Mouse (Mus musculus) CH12.LX (cell line): ENCODE data around the gene Anapc7. TPM values are rescaled to one million over a fixed set of nuclear protein-coding genes. Genes with fewer than 3 reads are reported as not detected.
A peak's percentile ranks its signal among the peaks of the same experiment; 100 is the strongest.
"Not testable (repeated sequence)": the region's sequence is repeated elsewhere in the genome, so short reads cannot be mapped to it uniquely, and the experiment has no call there.

Experiments used
- DNase-seq: peaks from one replicate; pipeline ENCODE4 v3.0.0-alpha.2; 2013; ENCODE audit errors: extremely low read depth
- H3K27ac ChIP-seq: 2 replicates; pipeline ENCODE4 v1.5.1; 2012; ENCODE audit warnings: low read depth, mild to moderate bottlenecking, control low read depth, moderate library complexity; ENCODE audit not compliant: insufficient read depth
- H3K27me3 ChIP-seq: replicated peaks from 2 replicates; pipeline ENCODE3; 2012; ENCODE audit warnings: inconsistent platforms
- H3K36me3 ChIP-seq, 2 experiments: replicated peaks in 1 of 2; 2 replicates each; pipeline versions ENCODE3 to v1.6.1; 2012; ENCODE audit warnings: inconsistent platforms in 1 of 2, low read length in 1 of 2, mild to moderate bottlenecking in 1 of 2, mixed read lengths in 1 of 2, moderate library complexity in 1 of 2; ENCODE audit not compliant: control insufficient read depth in 1 of 2, insufficient read depth in 1 of 2
- H3K4me1 ChIP-seq, 2 experiments: 2 replicates each; pipeline ENCODE4 v1.6.1; 2012; ENCODE audit warnings: inconsistent platforms in 1 of 2, moderate library complexity in 1 of 2; ENCODE audit not compliant: insufficient read depth in 2 of 2, control insufficient read depth in 1 of 2
- H3K4me2 ChIP-seq: 2 replicates; pipeline ENCODE4 v1.6.1; 2012; ENCODE audit warnings: low read depth, mild to moderate bottlenecking, control low read depth; ENCODE audit not compliant: poor library complexity, insufficient read depth, severe bottlenecking
- H3K4me3 ChIP-seq, 3 experiments: fragments of 150-350 bp in 1 of 3; sonication (generic) in 1 of 3; replicated peaks in 1 of 3; 2 replicates each; pipeline versions ENCODE3 to v1.5.1; 2011 to 2012; ENCODE audit warnings: low read depth in 2 of 3, low read length in 2 of 3, mild to moderate bottlenecking in 2 of 3, moderate library complexity in 2 of 3, control low read depth in 1 of 3, improper control_type of control experiment in 1 of 3, inconsistent platforms in 1 of 3, mixed read lengths in 1 of 3; ENCODE audit not compliant: poor library complexity in 1 of 3
- H3K79me2 ChIP-seq: replicated peaks from 2 replicates; pipeline ENCODE4 v1.6.1; 2012; ENCODE audit warnings: mild to moderate bottlenecking, moderate library complexity; ENCODE audit not compliant: control insufficient read depth, poor library complexity, insufficient read depth, severe bottlenecking; ENCODE audit errors: extremely low read depth
- H3K9ac ChIP-seq: 2 replicates; pipeline ENCODE4 v1.6.1; 2012; ENCODE audit warnings: low read depth, mild to moderate bottlenecking, control low read depth, moderate library complexity; ENCODE audit not compliant: insufficient read depth
- H3K9me3 ChIP-seq: replicated peaks from 2 replicates; pipeline ENCODE3; 2012; ENCODE audit warnings: low read length, inconsistent platforms, mixed read lengths
- BHLHE40 ChIP-seq: IDR thresholded peaks from 2 replicates; pipeline ENCODE4 v1.6.1; 2011; ENCODE audit warnings: mild to moderate bottlenecking, low read depth, low read length, improper control_type of control experiment
- CHD2 ChIP-seq: IDR thresholded peaks from 2 replicates; pipeline ENCODE4 v1.6.1; 2011; ENCODE audit warnings: low read length, improper control_type of control experiment
- ETS1 ChIP-seq: conservative IDR thresholded peaks from 2 replicates; pipeline ENCODE4 v1.6.1; 2012; ENCODE audit warnings: low read depth, mild to moderate bottlenecking, inconsistent platforms, low read length, improper control_type of control experiment, moderate library complexity
- JUND ChIP-seq: conservative IDR thresholded peaks from 2 replicates; pipeline ENCODE4 v1.6.1; 2011; ENCODE audit warnings: low read depth, low read length, improper control_type of control experiment
- MAFK ChIP-seq: IDR thresholded peaks from 2 replicates; pipeline ENCODE4 v1.6.1; 2011; ENCODE audit warnings: low read length, improper control_type of control experiment; ENCODE audit not compliant: insufficient replicate concordance
- MAX ChIP-seq: IDR thresholded peaks from 2 replicates; pipeline ENCODE4 v1.6.1; 2011; ENCODE audit warnings: low read length, improper control_type of control experiment
- MYC ChIP-seq: IDR thresholded peaks from 2 replicates; pipeline ENCODE4 v1.6.1; 2011; ENCODE audit warnings: low read depth, mild to moderate bottlenecking, improper control_type of control experiment, low read length
- NELFE ChIP-seq: IDR thresholded peaks from 2 replicates; pipeline ENCODE4 v1.6.1; 2011; ENCODE audit warnings: low read depth, low read length, improper control_type of control experiment
- NRF1 ChIP-seq: IDR thresholded peaks from 2 replicates; pipeline ENCODE4 v1.6.1; 2014; ENCODE audit warnings: low read depth, mild to moderate bottlenecking, inconsistent platforms, low read length, improper control_type of control experiment, moderate library complexity
- POLR2A ChIP-seq: IDR thresholded peaks from 2 replicates; pipeline ENCODE4 v1.6.1; 2011; ENCODE audit warnings: low read depth, mild to moderate bottlenecking, improper control_type of control experiment, low read length
- POLR2AphosphoS2 ChIP-seq: IDR thresholded peaks from 2 replicates; pipeline ENCODE4 v1.6.1; 2011; ENCODE audit warnings: low read depth, low read length, improper control_type of control experiment
- TCF12 ChIP-seq: IDR thresholded peaks from 2 replicates; pipeline ENCODE4 v1.6.1; 2014; ENCODE audit warnings: low read depth, mild to moderate bottlenecking, inconsistent platforms, low read length, improper control_type of control experiment
- UBTF ChIP-seq: IDR thresholded peaks from 2 replicates; pipeline ENCODE4 v1.6.1; 2012; ENCODE audit warnings: low read depth, mild to moderate bottlenecking, inconsistent platforms, low read length, improper control_type of control experiment, moderate library complexity
- USF1 ChIP-seq: IDR thresholded peaks from 2 replicates; pipeline ENCODE4 v1.6.1; 2014; ENCODE audit warnings: low read depth, mild to moderate bottlenecking, inconsistent platforms, low read length, improper control_type of control experiment
- USF2 ChIP-seq: conservative IDR thresholded peaks from 2 replicates; pipeline ENCODE4 v1.6.1; 2011; ENCODE audit warnings: low read depth, low read length, improper control_type of control experiment
- ZKSCAN1 ChIP-seq: IDR thresholded peaks from 2 replicates; pipeline ENCODE4 v1.6.1; 2012; ENCODE audit warnings: low read depth, inconsistent platforms, low read length, improper control_type of control experiment, borderline replicate concordance
- ZMIZ1 ChIP-seq: IDR thresholded peaks from 2 replicates; pipeline ENCODE4 v1.6.1; 2012; ENCODE audit warnings: low read depth, mild to moderate bottlenecking, inconsistent platforms, low read length, improper control_type of control experiment
- ZNF384 ChIP-seq: IDR thresholded peaks from 2 replicates; pipeline ENCODE4 v1.6.1; 2012; ENCODE audit warnings: low read depth, low read length, improper control_type of control experiment, inconsistent platforms
- dilution Hi-C: fragments of 300-500 bp; cut with MboI; formaldehyde crosslinking; loops from 2 replicates; pipeline ENCODE4 v1.14.3; 2020; ENCODE audit warnings: low sequenced_read_pairs; ENCODE audit not compliant: extremely low pct_unique_long_range_greater_than_20kb, extremely low pct_ligation_motif_present
- in situ Hi-C: fragments of 300-500 bp; cut with MboI; formaldehyde crosslinking; loops from 3 replicates; pipeline ENCODE4 v1.14.3; 2019; ENCODE audit warnings: low sequenced_read_pairs, low pct_ligation_motif_present, low pct_unique_long_range_greater_than_20kb, mixed read lengths
- polyA plus RNA-seq: library from polyadenylated mRNA; unstranded; fragments of >175 nt; gene quantifications from 2 replicates; pipeline ENCODE4 v1.2.1, GENCODE M21; 2012; ENCODE audit warnings: low read depth; ENCODE audit not compliant: insufficient read length
- total RNA-seq, 2 experiments: library from RNA; depleted of rRNA; stranded (reverse); fragments of 300-350 nt in 1 of 2; fragments of >200 nt in 1 of 2; gene quantifications; 2 replicates each; pipeline ENCODE4 v1.2.3; 2012 to 2014

The Anapc7 gene
- total and polyA plus RNA-seq, 3 experiments = 21.3 to 43.3 (median 39.4) TPM

DNA sequence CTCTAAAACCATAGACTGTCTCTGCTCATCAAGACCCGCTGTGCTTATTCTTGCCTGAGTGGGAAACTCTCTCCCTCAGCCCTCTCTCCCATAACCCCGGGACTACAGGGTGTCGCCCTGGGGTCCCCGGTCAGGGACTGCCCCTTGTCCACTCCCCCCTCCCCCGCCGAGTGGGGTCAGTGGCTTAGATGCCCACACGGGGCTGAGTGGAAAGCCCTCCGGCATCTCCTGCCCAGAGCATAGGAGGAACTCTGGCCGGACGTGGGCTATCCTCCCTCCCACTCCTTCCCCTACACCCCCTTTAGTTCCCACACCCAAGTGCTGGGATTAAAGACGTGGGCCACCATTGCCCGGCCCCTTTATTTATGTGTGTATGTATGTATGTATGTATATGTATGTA lies 6.0 kb upstream of the Anapc7 start:
- no peaks in the 10 kb centered on the region for H3K9me3 ChIP-seq
- TF ChIP-seq ZKSCAN1 (no peak), NELFE (no peak), MYC (no peak), MAFK (no peak), POLR2AphosphoS2 (no peak), BHLHE40 (no peak), POLR2A (no peak), ZMIZ1 (no peak), ZNF384 (no peak), UBTF (no peak), CHD2 (no peak), NRF1 (no peak), JUND (no peak), ETS1 (no peak), TCF12 (no peak)
- no peaks in the 10 kb centered on the region for H3K79me2 ChIP-seq
- no peak overlapping the region for H3K9ac ChIP-seq
- H3K27me3 ChIP-seq = no peaks in the 10 kb centered on the region
- peaks cover 0 to under 1% of the 10 kb centered on the region in 2 experiments; a peak in 1 of 4 replicates for H3K4me1 ChIP-seq
- no peak overlapping the region for H3K27ac ChIP-seq
- in situ Hi-C loops = no loop called here
- dilution Hi-C loops = no loop called here
- no peak overlapping the region for H3K4me3 ChIP-seq
- peaks cover 0 to 2% of the 10 kb centered on the region in 2 experiments for H3K36me3 ChIP-seq
- no peak for DNase-seq
- H3K4me2 ChIP-seq = no peak overlapping the region

DNA sequence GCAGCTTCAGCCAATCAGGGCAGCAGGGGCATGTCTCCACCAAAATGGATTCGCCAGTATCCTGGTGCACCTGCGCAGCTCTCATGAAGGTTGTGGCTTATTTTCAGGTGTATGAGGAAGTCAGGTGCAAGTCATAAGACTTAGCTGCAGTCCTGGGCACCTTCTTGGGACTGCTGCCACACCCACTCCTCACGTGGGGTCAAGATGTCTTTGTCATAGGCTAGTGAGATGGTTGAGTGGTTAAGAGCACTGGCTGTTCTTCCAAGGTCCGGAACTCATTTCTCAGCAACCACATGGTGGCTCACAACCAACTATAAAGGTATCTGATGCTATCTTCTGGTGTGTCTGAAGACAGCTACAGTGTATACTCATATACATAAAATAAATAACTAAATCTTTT lies 817 bp upstream of the Anapc7 start:
- H3K4me2 ChIP-seq, H3K9me3 ChIP-seq, H3K36me3 ChIP-seq, H3K9ac ChIP-seq, H3K27ac ChIP-seq, dilution Hi-C loops, in situ Hi-C loops, H3K4me3 ChIP-seq, H3K27me3 ChIP-seq: not testable (repeated sequence)
- peak; percentile 67; the same call in 1 of the 2 replicates for TF ChIP-seq MAX
- peak; percentile 32; the same call in 1 of the 2 replicates for TF ChIP-seq POLR2A
- TF ChIP-seq NRF1 = peak; percentile 28; the same call in 1 of the 2 replicates
- TF ChIP-seq USF2 = peak; percentile 54
- peak; percentile 63 for TF ChIP-seq USF1
- peaks cover 13% of the 10 kb centered on the region for H3K79me2 ChIP-seq
- H3K4me1 ChIP-seq = peaks cover 6 to 20% of the 10 kb centered on the region in 2 experiments; a peak in 3 of 4 replicates
- peak; percentile 70 for DNase-seq
